Mouse (Mus musculus): ENCODE data around the gene Fkbp9. TPM values are rescaled to one million over a fixed set of nuclear protein-coding genes. Genes with fewer than 3 reads are reported as not detected.

The Fkbp9 gene
- polyA plus RNA-seq, 1 experiment, result 19.7 TPM

DNA sequence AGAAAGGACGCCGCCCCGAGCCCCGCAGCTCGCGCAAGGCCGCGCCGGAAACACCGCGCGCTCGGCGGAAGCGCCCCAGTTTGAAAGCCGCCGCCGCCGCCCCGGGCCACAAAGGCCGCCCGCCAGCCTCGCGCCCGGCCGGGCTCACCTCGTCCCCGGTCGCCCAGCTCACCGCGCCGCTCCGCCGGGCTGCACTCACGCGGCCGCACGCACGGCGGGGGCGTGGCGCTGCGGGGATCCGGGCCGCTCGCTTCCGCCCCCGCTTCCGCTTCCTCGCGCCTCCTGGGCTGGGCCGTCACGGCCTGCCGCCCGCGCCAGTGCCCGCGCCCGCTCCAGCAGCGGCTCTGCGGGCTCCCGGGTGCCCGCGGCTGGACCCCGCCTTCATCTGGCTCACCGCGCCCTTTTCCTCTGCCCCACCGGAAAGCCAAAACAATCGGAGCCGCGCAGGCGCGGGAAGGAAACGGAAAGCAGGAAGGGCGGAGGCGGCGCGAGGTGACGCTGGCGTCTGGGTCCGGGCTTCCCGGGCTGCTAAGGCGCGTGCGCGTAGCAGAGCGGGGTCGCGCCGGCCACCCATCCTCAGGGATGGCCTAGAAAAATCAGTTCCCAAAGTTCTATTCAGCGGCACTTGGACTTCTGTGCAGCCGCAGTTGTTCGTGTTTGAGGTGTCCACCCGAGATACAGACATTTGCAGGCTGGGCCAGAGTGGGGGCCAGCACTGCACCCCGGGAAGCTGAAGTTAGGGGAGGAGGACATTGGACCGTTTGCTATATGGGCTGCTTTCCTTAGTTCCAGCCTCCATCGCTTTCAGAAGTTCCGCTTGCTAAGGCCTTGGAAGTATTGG lies 34.3 kb upstream of the Fkbp9 start, which contains the start of gene Kbtbd2:
Gene Kbtbd2, minus strand, starts transcription at position 503 of the 841 bp plus-strand sequence.
- Histone ChIP-seq H3K4me3 (replicated peaks; ENCODE audit: insufficient read depth, low read depth, low read length) (peak within 1 kb of the TSS; percentile 93), H3K4me1 (ENCODE audit: control insufficient read depth, insufficient read depth, low read length) (peaks cover 2% of the 10 kb centered on the region; the same call in 1 of the 2 replicates), H3K27ac (ENCODE audit: insufficient read depth, low read length) (peak within 1 kb of the TSS; percentile 95), H3K27me3 (ENCODE audit: control insufficient read depth, insufficient read depth, low read length) (no peaks in the 10 kb centered on the region)
- TF ChIP-seq CTCF (IDR thresholded peaks at IDR 0.05; ENCODE audit: borderline replicate concordance, insufficient read depth, low read depth, low read length), result no peak
- peak; percentile 92 for TF ChIP-seq POLR2A (IDR thresholded peaks at IDR 0.05; ENCODE audit: borderline replicate concordance, insufficient read depth, low read length)
- DNase-seq, result peak; percentile 97
- WGBS, result under 1% methylated on average over 96 of the region's 98 CpGs

DNA sequence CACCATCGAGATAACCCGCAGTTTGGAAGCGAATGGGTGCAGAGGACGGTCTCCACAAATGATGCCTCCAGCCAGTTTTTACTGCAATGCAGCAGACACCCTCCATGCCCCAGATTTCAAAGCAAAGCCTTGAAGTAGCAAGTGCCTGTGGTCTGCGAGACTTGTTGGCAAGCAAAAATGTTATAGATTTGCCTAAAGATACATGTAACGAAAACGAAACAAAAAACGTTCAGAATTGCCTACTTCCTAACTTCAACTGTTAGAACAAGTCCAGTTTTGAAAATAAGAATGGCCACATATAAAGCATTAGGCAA lies 33.8 kb upstream of the Fkbp9 start:
- TF ChIP-seq CTCF (IDR thresholded peaks at IDR 0.05; ENCODE audit: borderline replicate concordance, insufficient read depth, low read depth, low read length) (no peak), POLR2A (IDR thresholded peaks at IDR 0.05; ENCODE audit: borderline replicate concordance, insufficient read depth, low read length) (no peak)
- no peak for DNase-seq
- peak overlapping the region; percentile 93 for H3K4me3 ChIP-seq (replicated peaks; ENCODE audit: insufficient read depth, low read depth, low read length)
- peaks cover 2% of the 10 kb centered on the region; the same call in 1 of the 2 replicates for H3K4me1 ChIP-seq (ENCODE audit: control insufficient read depth, insufficient read depth, low read length)
- no peaks in the 10 kb centered on the region for H3K27me3 ChIP-seq (ENCODE audit: control insufficient read depth, insufficient read depth, low read length)
- 10% methylated on average over 8 of the region's 8 CpGs for WGBS
- H3K27ac ChIP-seq (ENCODE audit: insufficient read depth, low read length), result peak overlapping the region; percentile 95

DNA sequence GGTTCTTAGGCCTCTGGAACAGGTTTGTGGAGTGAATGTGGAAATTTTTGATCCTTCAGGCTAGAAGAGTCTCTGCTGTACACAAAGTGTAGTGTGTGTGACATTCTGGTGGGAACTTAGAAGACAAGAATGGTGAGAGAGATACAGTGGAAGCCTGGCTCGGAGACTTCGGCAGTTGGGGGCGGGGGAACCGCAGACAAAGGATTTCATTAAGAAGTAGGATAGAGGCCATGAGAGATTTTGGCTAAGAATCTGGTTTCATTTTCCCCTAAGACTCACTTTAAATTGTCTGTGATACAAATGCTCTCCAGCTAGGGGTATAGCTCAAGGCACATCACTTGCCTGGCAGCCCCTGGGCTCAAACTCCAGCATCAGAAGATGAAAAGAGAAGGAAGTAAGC lies 26.8 kb upstream of the Fkbp9 start:
- no peak for TF ChIP-seq POLR2A (IDR thresholded peaks at IDR 0.05; ENCODE audit: borderline replicate concordance, insufficient read depth, low read length)
- no peak for TF ChIP-seq CTCF (IDR thresholded peaks at IDR 0.05; ENCODE audit: borderline replicate concordance, insufficient read depth, low read depth, low read length)
- no peak overlapping the region for H3K27ac ChIP-seq (ENCODE audit: insufficient read depth, low read length)
- no peaks in the 10 kb centered on the region for H3K27me3 ChIP-seq (ENCODE audit: control insufficient read depth, insufficient read depth, low read length)
- WGBS, result 72% methylated on average over 4 of the region's 4 CpGs
- no peak for DNase-seq
- H3K4me3 ChIP-seq (replicated peaks; ENCODE audit: insufficient read depth, low read depth, low read length), result no peak overlapping the region
- H3K4me1 ChIP-seq (ENCODE audit: control insufficient read depth, insufficient read depth, low read length), result no peaks in the 10 kb centered on the region

DNA sequence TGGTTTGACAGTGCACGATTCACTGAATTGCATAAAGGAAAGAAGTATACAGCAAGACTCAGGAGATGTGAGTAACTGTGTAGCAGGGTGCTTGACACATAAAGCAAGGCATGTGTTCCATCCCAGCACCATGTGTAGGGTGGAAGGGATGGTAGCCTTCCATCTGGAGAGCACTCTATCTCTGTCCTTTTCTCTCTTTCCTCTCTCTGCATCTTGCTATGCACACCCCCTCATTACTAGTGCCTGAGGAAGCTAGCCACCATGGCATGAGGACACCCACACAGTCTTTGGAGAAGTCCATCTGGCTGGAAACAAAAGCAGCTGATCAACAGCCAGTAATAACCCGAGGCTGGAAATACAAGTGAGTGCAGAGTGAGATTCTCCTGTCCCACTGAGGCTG lies 25.7 kb upstream of the Fkbp9 start:
- DNase-seq, result no peak
- no peaks in the 10 kb centered on the region for H3K27me3 ChIP-seq (ENCODE audit: control insufficient read depth, insufficient read depth, low read length)
- TF ChIP-seq CTCF (IDR thresholded peaks at IDR 0.05; ENCODE audit: borderline replicate concordance, insufficient read depth, low read depth, low read length) (no peak), POLR2A (IDR thresholded peaks at IDR 0.05; ENCODE audit: borderline replicate concordance, insufficient read depth, low read length) (no peak)
- 48% methylated on average over 2 of the region's 2 CpGs for WGBS
- H3K27ac ChIP-seq (ENCODE audit: insufficient read depth, low read length), result no peak overlapping the region
- H3K4me1 ChIP-seq (ENCODE audit: control insufficient read depth, insufficient read depth, low read length), result no peaks in the 10 kb centered on the region
- H3K4me3 ChIP-seq (replicated peaks; ENCODE audit: insufficient read depth, low read depth, low read length), result no peak overlapping the region

DNA sequence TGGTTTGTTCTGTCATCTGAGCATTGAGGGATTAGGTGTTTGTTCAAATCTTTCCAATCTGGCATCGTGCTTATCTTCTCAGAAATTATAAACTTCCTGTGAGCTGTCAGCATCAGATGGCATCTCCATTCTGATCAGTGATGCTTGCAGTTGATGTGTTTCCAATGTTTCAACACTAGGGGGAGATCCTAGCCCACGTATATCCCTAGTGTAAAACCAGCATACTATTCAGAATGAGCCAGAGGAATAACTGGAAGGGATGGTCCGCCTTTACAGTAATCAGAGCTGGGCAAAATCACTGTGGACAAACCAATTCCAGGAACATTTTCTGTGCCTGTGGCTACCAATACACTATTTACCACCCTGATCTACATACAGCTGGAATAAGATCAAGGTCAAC lies 23.2 kb upstream of the Fkbp9 start:
- Histone ChIP-seq H3K4me3 (replicated peaks; ENCODE audit: insufficient read depth, low read depth, low read length) (no peak overlapping the region), H3K27ac (ENCODE audit: insufficient read depth, low read length) (no peak overlapping the region), H3K27me3 (ENCODE audit: control insufficient read depth, insufficient read depth, low read length) (no peaks in the 10 kb centered on the region), H3K4me1 (ENCODE audit: control insufficient read depth, insufficient read depth, low read length) (no peaks in the 10 kb centered on the region)
- peak in 1 of 2 experiments; percentile 51 for DNase-seq
- peak; percentile 59; the same call in 1 of the 2 replicates for TF ChIP-seq CTCF (IDR thresholded peaks at IDR 0.05; ENCODE audit: borderline replicate concordance, insufficient read depth, low read depth, low read length)
- no peak for TF ChIP-seq POLR2A (IDR thresholded peaks at IDR 0.05; ENCODE audit: borderline replicate concordance, insufficient read depth, low read length)
- 7% methylated on average over 3 of the region's 3 CpGs for whole genome bisulfite sequencing

DNA sequence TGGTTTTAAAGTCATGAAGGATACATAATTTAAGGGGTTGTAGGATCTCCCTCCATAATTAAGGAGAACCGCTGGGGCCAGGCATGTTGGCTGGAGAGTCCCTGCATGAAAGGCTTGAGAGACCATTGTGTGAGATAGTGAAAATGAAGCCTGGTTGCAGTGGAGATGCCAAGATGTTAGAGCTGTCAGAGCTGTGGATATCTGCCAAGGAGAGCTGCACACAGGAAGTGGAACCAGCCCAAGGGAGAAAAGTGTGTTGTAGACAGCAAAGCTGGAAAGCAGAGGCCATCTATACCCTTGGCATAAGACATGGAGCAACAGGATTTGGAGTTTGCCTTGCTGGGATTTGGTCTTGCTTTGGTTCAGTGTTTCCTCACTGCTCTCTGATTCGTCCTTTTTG lies 18.5 kb upstream of the Fkbp9 start:
- Histone ChIP-seq H3K27ac (ENCODE audit: insufficient read depth, low read length) (no peak overlapping the region), H3K27me3 (ENCODE audit: control insufficient read depth, insufficient read depth, low read length) (no peaks in the 10 kb centered on the region), H3K4me1 (ENCODE audit: control insufficient read depth, insufficient read depth, low read length) (no peaks in the 10 kb centered on the region), H3K4me3 (replicated peaks; ENCODE audit: insufficient read depth, low read depth, low read length) (no peak overlapping the region)
- TF ChIP-seq POLR2A (IDR thresholded peaks at IDR 0.05; ENCODE audit: borderline replicate concordance, insufficient read depth, low read length), result no peak
- no peak for DNase-seq
- 22% methylated on average over 2 of the region's 2 CpGs for WGBS

DNA sequence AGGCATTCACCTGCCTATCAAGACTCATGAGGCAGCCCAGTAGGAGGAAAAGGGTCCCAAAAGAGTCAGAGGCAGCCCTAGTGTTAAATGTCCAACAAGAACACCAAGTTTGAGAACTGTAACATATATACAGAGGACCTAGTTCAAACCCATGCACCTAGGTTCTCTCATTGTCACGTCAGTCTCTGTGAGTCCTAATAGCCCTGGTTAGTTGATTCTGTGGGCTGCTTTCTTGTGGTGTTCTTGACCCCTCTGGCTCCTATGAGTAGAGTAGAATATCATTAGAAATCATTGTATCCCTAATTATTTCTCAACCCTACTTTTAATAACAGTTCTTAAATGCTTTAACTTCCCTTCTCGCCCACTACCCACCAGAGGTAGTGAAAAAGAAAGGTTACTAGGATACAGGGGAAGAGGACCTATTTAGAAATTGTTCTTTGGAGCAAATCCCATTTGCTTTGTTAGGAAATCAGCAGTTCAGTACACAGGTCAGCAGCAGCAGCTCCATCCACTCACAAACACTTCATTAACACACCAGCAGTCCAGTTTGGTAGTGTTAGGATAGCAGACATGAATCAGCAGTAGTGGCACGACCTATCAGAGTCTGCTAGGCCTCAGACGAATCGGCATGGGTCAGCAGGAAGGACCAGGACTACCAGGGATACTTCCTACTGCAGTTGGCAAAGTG lies 13.3 kb upstream of the Fkbp9 start:
- no peak for DNase-seq

DNA sequence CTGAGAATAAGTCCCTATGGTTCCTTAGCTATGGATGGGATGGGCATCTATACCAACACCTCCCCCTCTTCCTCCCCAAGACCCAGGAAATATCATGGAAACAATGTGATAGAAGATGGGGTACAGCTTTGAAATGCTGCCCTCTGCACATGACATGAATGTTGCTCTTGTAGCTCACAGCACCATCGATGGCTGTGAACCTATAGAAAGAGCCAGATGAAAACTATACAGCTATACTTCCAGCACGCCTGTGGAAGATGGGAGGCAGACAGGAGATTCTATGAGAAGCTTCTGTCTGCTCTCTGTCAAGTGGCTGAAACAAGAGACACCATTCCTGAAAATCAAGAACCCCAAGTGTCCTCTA lies 12.8 kb upstream of the Fkbp9 start:
- Histone ChIP-seq H3K27me3 (ENCODE audit: control insufficient read depth, insufficient read depth, low read length) (no peaks in the 10 kb centered on the region), H3K27ac (ENCODE audit: insufficient read depth, low read length) (no peak overlapping the region), H3K4me3 (replicated peaks; ENCODE audit: insufficient read depth, low read depth, low read length) (no peak overlapping the region), H3K4me1 (ENCODE audit: control insufficient read depth, insufficient read depth, low read length) (no peaks in the 10 kb centered on the region)
- no peak for DNase-seq
- no peak for TF ChIP-seq CTCF (IDR thresholded peaks at IDR 0.05; ENCODE audit: borderline replicate concordance, insufficient read depth, low read depth, low read length)
- TF ChIP-seq POLR2A (IDR thresholded peaks at IDR 0.05; ENCODE audit: borderline replicate concordance, insufficient read depth, low read length), result no peak
- WGBS, result 82% methylated on average over 2 of the region's 2 CpGs

More for the DNA sequence above, 13.3 kb upstream of the Fkbp9 start:
- Histone ChIP-seq H3K4me1 (ENCODE audit: control insufficient read depth, insufficient read depth, low read length) (no peaks in the 10 kb centered on the region), H3K4me3 (replicated peaks; ENCODE audit: insufficient read depth, low read depth, low read length) (no peak overlapping the region), H3K27ac (ENCODE audit: insufficient read depth, low read length) (no peak overlapping the region), H3K27me3 (ENCODE audit: control insufficient read depth, insufficient read depth, low read length) (no peaks in the 10 kb centered on the region)
- 79% methylated on average over 5 of the region's 5 CpGs for WGBS
- TF ChIP-seq CTCF (IDR thresholded peaks at IDR 0.05; ENCODE audit: borderline replicate concordance, insufficient read depth, low read depth, low read length) (no peak), POLR2A (IDR thresholded peaks at IDR 0.05; ENCODE audit: borderline replicate concordance, insufficient read depth, low read length) (no peak)

Measured in cerebellum, adult 2 months (tissue).